Mouse (Mus musculus): Measurements from ENCODE around the gene Atxn1.

- TF ChIP-seq CTCF (IDR thresholded peaks at IDR 0.05) (no peak), POLR2A (IDR thresholded peaks at IDR 0.05; ENCODE audit: insufficient read depth, low read depth, low read length) (no peak), EP300 (IDR thresholded peaks at IDR 0.05; ENCODE audit: insufficient read depth, low read depth, low read length) (no peak)
Observed at GRCm38 (mm10) chr13:45752498-45752897, 212.3 kb downstream of the Atxn1 start.

All from heart, adult 2 months (tissue).